Mouse (Mus musculus) embryonic facial prominence, embryonic 12.5 days (tissue): Measurements from ENCODE around the gene Mmp10. TPM values are rescaled to one million over a fixed set of nuclear protein-coding genes. Genes with fewer than 3 reads are reported as not detected.

Experiments used
- ATAC-seq: fragments of 200-750 bp; cut with Nextera tagmentation; 2 replicates; pipeline ENCODE4 v1.8.0; 2017; ENCODE audit not compliant: insufficient number of reproducible peaks, insufficient read depth, low FRiP score, low TSS enrichment
- H3K27ac ChIP-seq: fragments of 300-500 bp; sonication (generic); 2 replicates; pipeline ENCODE4 v1.5.1; 2016; ENCODE audit warnings: mild to moderate bottlenecking
- H3K27me3 ChIP-seq: fragments of 300-500 bp; sonication (generic); 2 replicates; pipeline ENCODE4 v1.6.1; 2016; ENCODE audit warnings: mild to moderate bottlenecking, moderate library complexity
- H3K36me3 ChIP-seq: fragments of 300-500 bp; sonication (generic); 2 replicates; pipeline ENCODE4 v1.6.1; 2016; ENCODE audit warnings: mild to moderate bottlenecking
- H3K4me1 ChIP-seq: fragments of 300-500 bp; sonication (generic); 2 replicates; pipeline ENCODE4 v1.6.1; 2016
- H3K4me2 ChIP-seq: fragments of 300-500 bp; sonication (generic); replicated peaks from 2 replicates; pipeline ENCODE4 v1.6.1; 2016; ENCODE audit warnings: mild to moderate bottlenecking, moderate library complexity
- H3K4me3 ChIP-seq: fragments of 300-500 bp; sonication (generic); 2 replicates; pipeline ENCODE4 v1.5.1; 2016; ENCODE audit warnings: mild to moderate bottlenecking
- H3K9ac ChIP-seq: fragments of 300-500 bp; sonication (generic); 2 replicates; pipeline ENCODE4 v1.6.1; 2016; ENCODE audit warnings: mild to moderate bottlenecking, moderate library complexity
- H3K9me3 ChIP-seq: fragments of 300-500 bp; sonication (generic); 2 replicates; pipeline ENCODE4 v1.6.1; 2016; ENCODE audit warnings: mild to moderate bottlenecking, moderate library complexity
- WGBS: fragments of 180-500 bp; shearing (Covaris S2); methylation state at CpG from one replicate; pipeline ENCODE4 v1.1.7; 2016; 5-methylcytosine and 5-hydroxymethylcytosine counted together
- polyA plus RNA-seq: library from polyadenylated mRNA; unstranded; fragments of >200 nt; fragmentation: Nextera tagmentation; extraction: Ambion mirVana; gene quantifications from 2 replicates; pipeline ENCODE4 v1.2.1, GENCODE M21; 2016

The Mmp10 gene
- polyA plus RNA-seq, 1 experiment from 2014 or later = not detected

GRCm38 (mm10) chr9:7545471-7545870 is 43.3 kb downstream of the Mmp10 start:
- no peaks in the 10 kb centered on the region for H3K36me3 ChIP-seq
- ATAC-seq = no peak
- H3K4me1 ChIP-seq = no peaks in the 10 kb centered on the region
- H3K27me3 ChIP-seq = no peaks in the 10 kb centered on the region
- no peak overlapping the region for H3K27ac ChIP-seq
- H3K9ac ChIP-seq = no peak overlapping the region
- H3K4me2 ChIP-seq = no peak overlapping the region
- WGBS = 31% methylated on average over 1 of the region's 1 CpGs
- no peak overlapping the region for H3K4me3 ChIP-seq
- no peaks in the 10 kb centered on the region for H3K9me3 ChIP-seq

GRCm38 (mm10) chr9:7545920-7546319 is 43.8 kb downstream of the Mmp10 start:
- no peaks in the 10 kb centered on the region for H3K36me3 ChIP-seq
- no peak overlapping the region for H3K9ac ChIP-seq
- no peak for ATAC-seq
- no peak overlapping the region for H3K27ac ChIP-seq
- 88% methylated on average over 7 of the region's 7 CpGs for WGBS
- H3K4me1 ChIP-seq = no peaks in the 10 kb centered on the region
- no peaks in the 10 kb centered on the region for H3K9me3 ChIP-seq
- no peaks in the 10 kb centered on the region for H3K27me3 ChIP-seq
- H3K4me3 ChIP-seq = no peak overlapping the region
- no peak overlapping the region for H3K4me2 ChIP-seq

GRCm38 (mm10) chr9:7551943-7552342 is 49.8 kb downstream of the Mmp10 start:
- no peaks in the 10 kb centered on the region for H3K4me1 ChIP-seq
- H3K4me2 ChIP-seq = no peak overlapping the region
- H3K9ac ChIP-seq = no peak overlapping the region
- no peaks in the 10 kb centered on the region for H3K27me3 ChIP-seq
- ATAC-seq = no peak
- no peak overlapping the region for H3K27ac ChIP-seq
- H3K4me3 ChIP-seq = no peak overlapping the region
- no peaks in the 10 kb centered on the region for H3K9me3 ChIP-seq
- no peaks in the 10 kb centered on the region for H3K36me3 ChIP-seq

GRCm38 (mm10) chr9:7553536-7553935 is 51.4 kb downstream of the Mmp10 start:
- no peaks in the 10 kb centered on the region for H3K27me3 ChIP-seq
- WGBS = 79% methylated on average over 3 of the region's 3 CpGs
- no peaks in the 10 kb centered on the region for H3K4me1 ChIP-seq
- H3K4me2 ChIP-seq = no peak overlapping the region
- no peak overlapping the region for H3K9ac ChIP-seq
- no peaks in the 10 kb centered on the region for H3K9me3 ChIP-seq
- ATAC-seq = no peak
- H3K27ac ChIP-seq = no peak overlapping the region
- no peaks in the 10 kb centered on the region for H3K36me3 ChIP-seq
- H3K4me3 ChIP-seq = no peak overlapping the region

- 41% methylated on average over 3 of the region's 3 CpGs for WGBS
These were observed 52.2 kb downstream of the Mmp10 start for GRCm38 (mm10) chr9:7554382-7554781.

GRCm38 (mm10) chr9:7558221-7559017 is 56.3 kb downstream of the Mmp10 start, which contains the start of gene Mmp8:
Gene Mmp8 (plus strand): TSS chr9:7558456.
- no peak for ATAC-seq
- 83% methylated on average over 8 of the region's 8 CpGs for WGBS
- H3K36me3 ChIP-seq = no peaks in the 10 kb centered on the region
- no peak within 1 kb of the TSS for H3K27ac ChIP-seq
- H3K4me1 ChIP-seq = no peaks in the 10 kb centered on the region
- H3K9me3 ChIP-seq = no peaks in the 10 kb centered on the region
- H3K27me3 ChIP-seq = no peaks in the 10 kb centered on the region
- no peak within 1 kb of the TSS for H3K9ac ChIP-seq
- no peak within 1 kb of the TSS for H3K4me2 ChIP-seq
- H3K4me3 ChIP-seq = no peak within 1 kb of the TSS

More at GRCm38 (mm10) chr9:7554382-7554781, 52.2 kb downstream of the Mmp10 start:
- Histone ChIP-seq H3K36me3 (no peaks in the 10 kb centered on the region), H3K4me1 (no peaks in the 10 kb centered on the region), H3K4me2 (no peak overlapping the region), H3K27me3 (no peaks in the 10 kb centered on the region), H3K4me3 (no peak overlapping the region), H3K27ac (no peak overlapping the region), H3K9me3 (no peaks in the 10 kb centered on the region), H3K9ac (no peak overlapping the region)
- ATAC-seq = no peak

Other genes starting within 250 kb of the Mmp10 start
- gene Mmp13, start 229.8 kb upstream of the Mmp10 start, polyA plus RNA-seq = not detected in 2 replicates
- not detected in 2 replicates for gene Mmp12, start 158.0 kb upstream of the Mmp10 start, polyA plus RNA-seq
- gene Mmp1b, start 114.3 kb upstream of the Mmp10 start, polyA plus RNA-seq = not detected in 2 replicates
- gene Mmp3, start 56.5 kb upstream of the Mmp10 start, polyA plus RNA-seq = not detected in 2 replicates
- 0.24 and 0.55 TPM in 2 replicates for gene Mmp8, start 56.1 kb downstream of the Mmp10 start, polyA plus RNA-seq
- gene Mmp27, start 69.0 kb downstream of the Mmp10 start, polyA plus RNA-seq = not detected in 2 replicates
- gene Mmp20, start 125.9 kb downstream of the Mmp10 start, polyA plus RNA-seq = not detected in 2 replicates
- not detected in 2 replicates for gene Mmp7, start 189.7 kb downstream of the Mmp10 start, polyA plus RNA-seq